Mouse (Mus musculus): ENCODE measurements around the gene Capn13. TPM values are rescaled to one million over a fixed set of nuclear protein-coding genes. Genes with fewer than 3 reads are reported as not detected.

Capn13 gene
- polyA plus RNA-seq (2014; fragmentation: Nextera tagmentation; extraction: Ambion mirVana) = 0.14 and 0.18 TPM in 2 replicates

- no peaks in the 10 kb centered on the region for H3K36me3 ChIP-seq (ENCODE audit: control insufficient read depth, insufficient read depth, low read length)
- no peak within 1 kb of the TSS for H3K9ac ChIP-seq (ENCODE audit: low read depth, low read length)
- no peaks in the 10 kb centered on the region for H3K27me3 ChIP-seq (ENCODE audit: control insufficient read depth, insufficient read depth, low read length)
- H3K27ac ChIP-seq (ENCODE audit: low read depth, low read length) = 0 out of 2 replicates have a peak within 1 kb of the TSS, but pooled peaks have one; percentile 32
- no peak within 1 kb of the TSS for H3K4me3 ChIP-seq (ENCODE audit: low read length)
- 79% methylated on average over 2 of the region's 2 CpGs for WGBS
- ATAC-seq (ENCODE audit: low FRiP score, low TSS enrichment) = no peak
- no peaks in the 10 kb centered on the region for H3K9me3 ChIP-seq (ENCODE audit: control insufficient read depth, low read length)
- no peak within 1 kb of the TSS for H3K4me2 ChIP-seq (replicated peaks; ENCODE audit: low read depth, low read length)
- H3K4me1 ChIP-seq (ENCODE audit: control insufficient read depth, insufficient read depth, low read length) = 0 out of 2 replicates have a peak, but pooled peaks cover 3% of the 10 kb centered on the region
Observed at GRCm38 (mm10) chr17:73400862-73401261, at the start of gene Capn13. Gene Capn13 (minus strand): TSS chr17:73400866.

GRCm38 (mm10) chr17:73449104-73449503, 48.4 kb upstream of the Capn13 start:
- no peak overlapping the region for H3K27ac ChIP-seq (ENCODE audit: low read depth, low read length)
- no peak overlapping the region for H3K4me2 ChIP-seq (replicated peaks; ENCODE audit: low read depth, low read length)
- H3K27me3 ChIP-seq (ENCODE audit: control insufficient read depth, insufficient read depth, low read length) = no peaks in the 10 kb centered on the region
- ATAC-seq (ENCODE audit: low FRiP score, low TSS enrichment) = no peak
- H3K4me3 ChIP-seq (ENCODE audit: low read length) = no peak overlapping the region
- no peaks in the 10 kb centered on the region for H3K4me1 ChIP-seq (ENCODE audit: control insufficient read depth, insufficient read depth, low read length)
- H3K36me3 ChIP-seq (ENCODE audit: control insufficient read depth, insufficient read depth, low read length) = no peaks in the 10 kb centered on the region
- H3K9ac ChIP-seq (ENCODE audit: low read depth, low read length) = no peak overlapping the region
- no peaks in the 10 kb centered on the region for H3K9me3 ChIP-seq (ENCODE audit: control insufficient read depth, low read length)

GRCm38 (mm10) chr17:73440798-73441197, 40.1 kb upstream of the Capn13 start:
- no peaks in the 10 kb centered on the region for H3K36me3 ChIP-seq (ENCODE audit: control insufficient read depth, insufficient read depth, low read length)
- no peak overlapping the region for H3K4me2 ChIP-seq (replicated peaks; ENCODE audit: low read depth, low read length)
- WGBS = 83% methylated on average over 1 of the region's 1 CpGs
- ATAC-seq (ENCODE audit: low FRiP score, low TSS enrichment) = no peak
- H3K4me3 ChIP-seq (ENCODE audit: low read length) = no peak overlapping the region
- no peak overlapping the region for H3K27ac ChIP-seq (ENCODE audit: low read depth, low read length)
- no peaks in the 10 kb centered on the region for H3K4me1 ChIP-seq (ENCODE audit: control insufficient read depth, insufficient read depth, low read length)
- H3K9ac ChIP-seq (ENCODE audit: low read depth, low read length) = no peak overlapping the region
- no peaks in the 10 kb centered on the region for H3K9me3 ChIP-seq (ENCODE audit: control insufficient read depth, low read length)
- H3K27me3 ChIP-seq (ENCODE audit: control insufficient read depth, insufficient read depth, low read length) = no peaks in the 10 kb centered on the region

- no peak overlapping the region for H3K4me2 ChIP-seq (replicated peaks; ENCODE audit: low read depth, low read length)
- ATAC-seq (ENCODE audit: low FRiP score, low TSS enrichment) = no peak
- H3K9me3 ChIP-seq (ENCODE audit: control insufficient read depth, low read length) = no peaks in the 10 kb centered on the region
- H3K4me1 ChIP-seq (ENCODE audit: control insufficient read depth, insufficient read depth, low read length) = no peaks in the 10 kb centered on the region
- H3K9ac ChIP-seq (ENCODE audit: low read depth, low read length) = no peak overlapping the region
- H3K4me3 ChIP-seq (ENCODE audit: low read length) = no peak overlapping the region
- H3K27me3 ChIP-seq (ENCODE audit: control insufficient read depth, insufficient read depth, low read length) = no peaks in the 10 kb centered on the region
- no peak overlapping the region for H3K27ac ChIP-seq (ENCODE audit: low read depth, low read length)
- H3K36me3 ChIP-seq (ENCODE audit: control insufficient read depth, insufficient read depth, low read length) = no peaks in the 10 kb centered on the region
- 24% methylated on average over 2 of the region's 2 CpGs for WGBS
Observed at GRCm38 (mm10) chr17:73432564-73433006, 31.9 kb upstream of the Capn13 start.

- Histone ChIP-seq H3K27ac (ENCODE audit: low read depth, low read length) (no peak overlapping the region), H3K4me3 (ENCODE audit: low read length) (no peak overlapping the region), H3K36me3 (ENCODE audit: control insufficient read depth, insufficient read depth, low read length) (no peaks in the 10 kb centered on the region), H3K27me3 (ENCODE audit: control insufficient read depth, insufficient read depth, low read length) (no peaks in the 10 kb centered on the region), H3K9ac (ENCODE audit: low read depth, low read length) (no peak overlapping the region), H3K4me1 (ENCODE audit: control insufficient read depth, insufficient read depth, low read length) (no peaks in the 10 kb centered on the region), H3K9me3 (ENCODE audit: control insufficient read depth, low read length) (no peaks in the 10 kb centered on the region), H3K4me2 (replicated peaks; ENCODE audit: low read depth, low read length) (no peak overlapping the region)
- no peak for ATAC-seq (ENCODE audit: low FRiP score, low TSS enrichment)
- 76% methylated on average over 1 of the region's 1 CpGs for WGBS
Observed at GRCm38 (mm10) chr17:73432058-73432457, 31.4 kb upstream of the Capn13 start.

GRCm38 (mm10) chr17:73417382-73417781, 16.7 kb upstream of the Capn13 start:
- H3K4me2 ChIP-seq (replicated peaks; ENCODE audit: low read depth, low read length) = no peak overlapping the region
- H3K27me3 ChIP-seq (ENCODE audit: control insufficient read depth, insufficient read depth, low read length) = no peaks in the 10 kb centered on the region
- no peaks in the 10 kb centered on the region for H3K9me3 ChIP-seq (ENCODE audit: control insufficient read depth, low read length)
- no peak overlapping the region for H3K27ac ChIP-seq (ENCODE audit: low read depth, low read length)
- no peaks in the 10 kb centered on the region for H3K36me3 ChIP-seq (ENCODE audit: control insufficient read depth, insufficient read depth, low read length)
- no peak overlapping the region for H3K9ac ChIP-seq (ENCODE audit: low read depth, low read length)
- ATAC-seq (ENCODE audit: low FRiP score, low TSS enrichment) = no peak
- no peak overlapping the region for H3K4me3 ChIP-seq (ENCODE audit: low read length)
- no peaks in the 10 kb centered on the region; the same call in 1 of the 2 replicates for H3K4me1 ChIP-seq (ENCODE audit: control insufficient read depth, insufficient read depth, low read length)
- WGBS = 50% methylated on average over 2 of the region's 2 CpGs

GRCm38 (mm10) chr17:73416181-73416795, 15.6 kb upstream of the Capn13 start:
- Histone ChIP-seq H3K4me1 (ENCODE audit: control insufficient read depth, insufficient read depth, low read length) (peaks cover 7% of the 10 kb centered on the region), H3K27ac (ENCODE audit: low read depth, low read length) (no peak overlapping the region), H3K9ac (ENCODE audit: low read depth, low read length) (no peak overlapping the region), H3K4me2 (replicated peaks; ENCODE audit: low read depth, low read length) (no peak overlapping the region), H3K27me3 (ENCODE audit: control insufficient read depth, insufficient read depth, low read length) (no peaks in the 10 kb centered on the region), H3K4me3 (ENCODE audit: low read length) (no peak overlapping the region), H3K36me3 (ENCODE audit: control insufficient read depth, insufficient read depth, low read length) (no peaks in the 10 kb centered on the region), H3K9me3 (ENCODE audit: control insufficient read depth, low read length) (no peaks in the 10 kb centered on the region)
- 61% methylated on average over 6 of the region's 6 CpGs for WGBS
- ATAC-seq (ENCODE audit: low FRiP score, low TSS enrichment) = no peak

- Histone ChIP-seq H3K9me3 (ENCODE audit: control insufficient read depth, low read length) (no peaks in the 10 kb centered on the region), H3K9ac (ENCODE audit: low read depth, low read length) (no peak overlapping the region), H3K4me1 (ENCODE audit: control insufficient read depth, insufficient read depth, low read length) (peaks cover 7% of the 10 kb centered on the region), H3K36me3 (ENCODE audit: control insufficient read depth, insufficient read depth, low read length) (no peaks in the 10 kb centered on the region), H3K27ac (ENCODE audit: low read depth, low read length) (no peak overlapping the region), H3K4me3 (ENCODE audit: low read length) (no peak overlapping the region), H3K4me2 (replicated peaks; ENCODE audit: low read depth, low read length) (no peak overlapping the region), H3K27me3 (ENCODE audit: control insufficient read depth, insufficient read depth, low read length) (no peaks in the 10 kb centered on the region)
- WGBS = 8% methylated on average over 4 of the region's 4 CpGs
- ATAC-seq (ENCODE audit: low FRiP score, low TSS enrichment) = peak; percentile 93
Observed at GRCm38 (mm10) chr17:73411817-73412216, 11.2 kb upstream of the Capn13 start.

GRCm38 (mm10) chr17:73401272-73401671, 606 bp upstream of the Capn13 start:
- Histone ChIP-seq H3K4me2 (replicated peaks; ENCODE audit: low read depth, low read length) (no peak overlapping the region), H3K9me3 (ENCODE audit: control insufficient read depth, low read length) (no peaks in the 10 kb centered on the region), H3K27me3 (ENCODE audit: control insufficient read depth, insufficient read depth, low read length) (no peaks in the 10 kb centered on the region), H3K4me1 (ENCODE audit: control insufficient read depth, insufficient read depth, low read length) (0 out of 2 replicates have a peak, but pooled peaks cover 3% of the 10 kb centered on the region), H3K9ac (ENCODE audit: low read depth, low read length) (no peak overlapping the region), H3K4me3 (ENCODE audit: low read length) (no peak overlapping the region), H3K36me3 (ENCODE audit: control insufficient read depth, insufficient read depth, low read length) (no peaks in the 10 kb centered on the region), H3K27ac (ENCODE audit: low read depth, low read length) (0 out of 2 replicates have a peak overlapping the region, but pooled peaks have one; percentile 32)
- WGBS = 23% methylated on average over 2 of the region's 2 CpGs
- peak; percentile 60; the same call in 1 of the 2 replicates for ATAC-seq (ENCODE audit: low FRiP score, low TSS enrichment)
